Comparison of ENCODE assay signal across 9 mouse cellular contexts in the genomic region with DNA sequence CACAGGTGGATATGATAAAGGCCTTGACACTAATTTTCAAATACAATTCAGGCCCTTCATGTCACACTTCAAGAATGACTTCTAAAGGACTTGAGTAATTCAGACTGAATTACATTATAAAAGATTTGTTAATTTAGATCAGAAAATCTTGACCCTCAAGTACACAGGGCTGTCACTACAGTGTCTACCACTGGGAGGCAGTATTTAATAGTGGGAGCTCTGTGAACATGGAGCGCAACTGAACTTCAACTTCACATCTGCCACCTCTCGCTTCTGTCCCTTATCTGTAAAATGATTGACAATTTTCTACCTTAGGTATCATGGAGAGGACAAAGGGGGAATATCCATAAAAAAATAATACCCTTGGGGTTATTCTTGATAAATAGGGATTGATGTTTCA. TPM values are rescaled to one million over a fixed set of nuclear protein-coding genes. Genes with fewer than 3 reads are reported as not detected.
DNase-seq lines count a peak whose midpoint lies in the region; ATAC-seq and TF ChIP-seq lines count a peak whose summit lies in the region.
"Had no signal": no experiment of that assay in that cellular context is flagged by ENCODE, and none has a peak within 500 bp of the region (broad histone marks: within the 10 kb centered on the region; RNA-seq: fewer than 3 reads in every experiment).

No protein-coding gene starts in this region.

- TF ChIP-seq CTCF in Patski (IDR thresholded peaks at IDR 0.05): peak; percentile 81

- no peak overlapping the region for H3K4me3 ChIP-seq in intestine, embryonic 16.5 days (ENCODE audit: low read length)
- H3K4me3 ChIP-seq in intestine, embryonic 15.5 days (replicated peaks): no peak overlapping the region
- no peak overlapping the region for H3K4me3 ChIP-seq in midbrain, embryonic 10.5 days
- H3K4me3 ChIP-seq: embryonic facial prominence, embryonic 12.5 days had no signal

- no peak overlapping the region for H3K9ac ChIP-seq in intestine, embryonic 16.5 days (ENCODE audit: low read depth, low read length)
- H3K9ac ChIP-seq in intestine, embryonic 15.5 days: no peak overlapping the region
- H3K9ac ChIP-seq: embryonic facial prominence, embryonic 12.5 days had no signal

- no peak overlapping the region for H3K4me2 ChIP-seq in intestine, embryonic 16.5 days (ENCODE audit: low read depth, low read length)
- H3K4me2 ChIP-seq in intestine, embryonic 15.5 days (replicated peaks): no peak overlapping the region
- H3K4me2 ChIP-seq: embryonic facial prominence, embryonic 12.5 days had no signal

- ATAC-seq in intestine, embryonic 16.5 days: 0 out of 2 replicates have a peak, but pooled peaks have one; percentile 38
- no peak for ATAC-seq in intestine, embryonic 15.5 days
- ATAC-seq in Patski: no peak

- H3K4me1 ChIP-seq in intestine, embryonic 16.5 days (ENCODE audit: control insufficient read depth, insufficient read depth, low read length): no peaks in the 10 kb centered on the region; the same call in 1 of the 2 replicates
- H3K4me1 ChIP-seq in intestine, embryonic 15.5 days (replicated peaks): 0 out of 2 replicates have a peak, but pooled peaks cover 2% of the 10 kb centered on the region
- peaks cover 11% of the 10 kb centered on the region for H3K4me1 ChIP-seq in midbrain, embryonic 10.5 days

- H3K27ac ChIP-seq in intestine, embryonic 16.5 days (ENCODE audit: low read length): no peak overlapping the region
- H3K27ac ChIP-seq in intestine, embryonic 15.5 days: no peak overlapping the region
- no peak overlapping the region for H3K27ac ChIP-seq in midbrain, embryonic 10.5 days (replicated peaks)
- H3K27ac ChIP-seq: embryonic facial prominence, embryonic 12.5 days had no signal

- POLR2A ChIA-PET in Patski (lab: Charles Lee): no interaction called here

- DNase-seq in CD4-positive helper T cell, adult 2 months (ENCODE audit: low read depth, low spot score): peak; percentile 59
- DNase-seq in Patski (ENCODE audit: low read depth, low spot score): no peak
- DNase-seq in embryo, embryonic 10.5 days (ENCODE audit: low spot score): peak; percentile 80
- peak; percentile 34 for DNase-seq in layer of hippocampus, adult 9-11 months
- peak; percentile 64 to 68 for DNase-seq in right cerebral cortex, adult 2 months (ENCODE audit: low spot score in 2 of 2)
- no peak for DNase-seq in midbrain, embryonic 10.5 days (ENCODE audit: low spot score)

- in situ Hi-C loops in Patski (cut with MboI; ENCODE audit: low pct_unique_long_range_greater_than_20kb): no loop called here

- no peaks in the 10 kb centered on the region for H3K27me3 ChIP-seq in intestine, embryonic 16.5 days (replicated peaks; ENCODE audit: control insufficient read depth, insufficient read depth, low read length)
- no peaks in the 10 kb centered on the region for H3K27me3 ChIP-seq in intestine, embryonic 15.5 days (replicated peaks)
- no peaks in the 10 kb centered on the region for H3K27me3 ChIP-seq in Patski
- H3K27me3 ChIP-seq in midbrain, embryonic 10.5 days (ENCODE audit: low read depth, poor library complexity, severe bottlenecking): no peaks in the 10 kb centered on the region
- H3K27me3 ChIP-seq: embryonic facial prominence, embryonic 12.5 days had no signal

- CTCF ChIA-PET in Patski (lab: Charles Lee): interaction anchor here (1.2 to 1.3 kb wide), 2 partner anchors 18 to 44 kb away, joined by 3 read pairs; no protein-coding TSS in a partner anchor

- H3K36me3 ChIP-seq in intestine, embryonic 16.5 days (ENCODE audit: control insufficient read depth, insufficient read depth, low read length): 0 out of 2 replicates have a peak, but pooled peaks cover 4% of the 10 kb centered on the region
- 0 out of 2 replicates have a peak, but pooled peaks cover 7% of the 10 kb centered on the region for H3K36me3 ChIP-seq in intestine, embryonic 15.5 days
- H3K36me3 ChIP-seq in midbrain, embryonic 10.5 days: peaks cover 8% of the 10 kb centered on the region; the same call in 1 of the 2 replicates

- no peaks in the 10 kb centered on the region for H3K9me3 ChIP-seq in intestine, embryonic 16.5 days (ENCODE audit: control insufficient read depth, low read length)
- no peaks in the 10 kb centered on the region for H3K9me3 ChIP-seq in intestine, embryonic 15.5 days
- H3K9me3 ChIP-seq in midbrain, embryonic 10.5 days (replicated peaks): no peaks in the 10 kb centered on the region
- H3K9me3 ChIP-seq: embryonic facial prominence, embryonic 12.5 days had no signal

- 32% methylated on average over 2 of the region's 2 CpGs for WGBS in intestine, embryonic 16.5 days
- WGBS in intestine, embryonic 15.5 days: 32% methylated on average over 2 of the region's 2 CpGs
- 47% methylated on average over 2 of the region's 2 CpGs for WGBS in midbrain, embryonic 10.5 days

RNA-seq across cellular contexts. Expression of a gene that starts 8.7 kb away (rescaled TPM):
- polyA plus RNA-seq in intestine, embryonic 16.5 days (2015; fragmentation: Nextera tagmentation; extraction: Ambion mirVana): 5.4 and 6.1 TPM in 2 replicates
- polyA plus RNA-seq in intestine, embryonic 15.5 days (2015; fragmentation: Nextera tagmentation; extraction: Ambion mirVana): 6.2 and 6.4 TPM in 2 replicates
- polyA plus RNA-seq in Patski (2021): 9.6 TPM
- 16.2 and 16.5 TPM in 2 replicates for polyA plus RNA-seq in midbrain, embryonic 10.5 days (2016; fragmentation: Nextera tagmentation; extraction: Ambion mirVana)

RNA-seq across cellular contexts. Expression of a gene that starts 10.9 kb away (rescaled TPM):
- 19.4 and 19.7 TPM in 2 replicates for polyA plus RNA-seq in intestine, embryonic 16.5 days (2015; fragmentation: Nextera tagmentation; extraction: Ambion mirVana)
- polyA plus RNA-seq in intestine, embryonic 15.5 days (2015; fragmentation: Nextera tagmentation; extraction: Ambion mirVana): 23.1 and 24.3 TPM in 2 replicates
- 21.6 TPM for polyA plus RNA-seq in Patski (2021)
- polyA plus RNA-seq in midbrain, embryonic 10.5 days (2016; fragmentation: Nextera tagmentation; extraction: Ambion mirVana): 13.0 and 14.2 TPM in 2 replicates

RNA-seq across cellular contexts. Expression of a gene that starts 19.9 kb away (rescaled TPM):
- 4.7 and 6.6 TPM in 2 replicates for polyA plus RNA-seq in intestine, embryonic 16.5 days (2015; fragmentation: Nextera tagmentation; extraction: Ambion mirVana)
- polyA plus RNA-seq in intestine, embryonic 15.5 days (2015; fragmentation: Nextera tagmentation; extraction: Ambion mirVana): 5.9 and 6.4 TPM in 2 replicates
- polyA plus RNA-seq in Patski (2021): 5.2 TPM
- polyA plus RNA-seq in midbrain, embryonic 10.5 days (2016; fragmentation: Nextera tagmentation; extraction: Ambion mirVana): 47.7 and 66.6 TPM in 2 replicates

Comparison
In these comparisons a context has a peak if more than half of its experiments do, and no peak if none do; other contexts are left out.
1. DNase-seq: peak in CD4-positive helper T cell, adult 2 months (single experiment), embryo, embryonic 10.5 days (single experiment), layer of hippocampus, adult 9-11 months (single experiment) and right cerebral cortex, adult 2 months (2 of 2); none in Patski (single experiment) and midbrain, embryonic 10.5 days (single experiment).